Mouse (Mus musculus) kidney, postnatal 25 days (tissue): ENCODE data around the gene Olfr867.

Experiments
- DNase-seq, 2 experiments: peaks; one replicate each; pipeline ENCODE4 v3.0.0; 2021; ENCODE audit warnings: mixed read lengths in 2 of 2

Olfr867 gene

GRCm38 (mm10) chr9:20057462-20057861 is at the start of gene Olfr867:
Gene Olfr867 (minus strand): TSS chr9:20057562.
- no peak for DNase-seq

- no peak for DNase-seq
Measured at GRCm38 (mm10) chr9:20098326-20098725, 41.0 kb upstream of the Olfr867 start, which contains the start of gene Olfr868. Gene Olfr868 (plus strand): TSS chr9:20098626.

- peak; percentile 7 to 40 for DNase-seq
Measured at GRCm38 (mm10) chr9:20073523-20074177, 16.3 kb upstream of the Olfr867 start.

- no peak for DNase-seq
Measured at GRCm38 (mm10) chr9:20071291-20071690, 13.9 kb upstream of the Olfr867 start.

GRCm38 (mm10) chr9:20070236-20070635 is 12.9 kb upstream of the Olfr867 start:
- no peak for DNase-seq

GRCm38 (mm10) chr9:20047964-20048363 is 9.4 kb downstream of the Olfr867 start:
- DNase-seq, result no peak

- no peak for DNase-seq
Measured at GRCm38 (mm10) chr9:20027935-20028334, 29.4 kb downstream of the Olfr867 start, which contains the start of gene Olfr866. Gene Olfr866 (minus strand): TSS chr9:20028035.
